Mouse (Mus musculus): Measurements from ENCODE around the gene Wrnip1.

DNA sequence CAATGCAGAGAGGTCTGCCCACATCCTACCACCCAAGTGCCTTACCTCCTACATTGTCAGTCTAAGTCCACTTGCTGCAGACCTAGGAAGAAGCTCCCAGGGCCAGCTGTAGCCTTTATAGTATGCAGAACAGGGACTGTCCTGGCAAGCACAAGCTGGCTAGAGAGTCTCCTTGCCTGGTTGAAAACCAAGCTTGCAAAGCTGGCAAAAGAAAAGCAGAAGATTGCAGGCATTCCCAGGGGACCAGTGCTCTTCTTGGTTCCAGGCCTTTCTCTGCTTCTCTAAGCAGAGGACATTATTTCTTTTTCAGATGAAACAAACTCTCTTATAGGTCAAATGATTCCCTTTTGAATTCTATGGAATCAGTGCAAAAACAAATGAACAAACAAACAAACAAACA, 61.6 kb downstream of the Wrnip1 start:
- TF ChIP-seq CTCF (IDR thresholded peaks at IDR 0.05; ENCODE audit: insufficient read depth, low read length) (no peak), POLR2A (IDR thresholded peaks at IDR 0.05; ENCODE audit: borderline replicate concordance, extremely low read depth, low read depth, low read length) (no peak)
